Mouse (Mus musculus) neural tube, embryonic 12.5 days (tissue): ENCODE measurements around the gene Pdzd8. TPM values are rescaled to one million over a fixed set of nuclear protein-coding genes. Genes with fewer than 3 reads are reported as not detected.

Experiments used
- ATAC-seq: fragments of 200-750 bp; cut with Nextera tagmentation; 2 replicates; pipeline ENCODE4 v1.8.0; 2017; ENCODE audit warnings: low read depth, mild to moderate bottlenecking, moderate TSS enrichment, moderate library complexity; ENCODE audit not compliant: low FRiP score
- H3K27ac ChIP-seq: fragments of 300-500 bp; sonication (generic); 2 replicates; pipeline ENCODE4 v1.5.1; 2016
- H3K27me3 ChIP-seq: fragments of 300-500 bp; sonication (generic); replicated peaks from 2 replicates; pipeline ENCODE4 v1.6.1; 2016; ENCODE audit warnings: mild to moderate bottlenecking
- H3K36me3 ChIP-seq: fragments of 300-500 bp; sonication (generic); 2 replicates; pipeline ENCODE4 v1.6.1; 2016; ENCODE audit warnings: mild to moderate bottlenecking
- H3K4me1 ChIP-seq: fragments of 300-500 bp; sonication (generic); 2 replicates; pipeline ENCODE4 v1.6.1; 2016
- H3K4me2 ChIP-seq: fragments of 300-500 bp; sonication (generic); replicated peaks from 2 replicates; pipeline ENCODE4 v1.6.1; 2016; ENCODE audit warnings: mild to moderate bottlenecking
- H3K4me3 ChIP-seq: fragments of 300-500 bp; sonication (generic); 2 replicates; pipeline ENCODE4 v1.5.1; 2016
- H3K9ac ChIP-seq: fragments of 300-500 bp; sonication (generic); 2 replicates; pipeline ENCODE4 v1.6.1; 2016; ENCODE audit warnings: mild to moderate bottlenecking
- H3K9me3 ChIP-seq: fragments of 300-500 bp; sonication (generic); 2 replicates; pipeline ENCODE4 v1.6.1; 2016; ENCODE audit warnings: mild to moderate bottlenecking
- WGBS: fragments of 180-500 bp; shearing (Covaris S2); methylation state at CpG from one replicate; pipeline ENCODE4 v1.1.7; 2016; 5-methylcytosine and 5-hydroxymethylcytosine counted together
- polyA plus RNA-seq: library from polyadenylated mRNA; unstranded; fragments of >200 nt; fragmentation: Nextera tagmentation; extraction: Ambion mirVana; gene quantifications from 2 replicates; pipeline ENCODE4 v1.2.1, GENCODE M21; 2016

Gene Pdzd8
- polyA plus RNA-seq = 13.8 and 15.2 TPM in 2 replicates

- Histone ChIP-seq H3K4me3 (peak within 1 kb of the TSS; percentile 89), H3K9me3 (no peaks in the 10 kb centered on the region), H3K9ac (peak within 1 kb of the TSS; percentile 89), H3K4me1 (peaks cover 35% of the 10 kb centered on the region), H3K27ac (peak within 1 kb of the TSS; percentile 82), H3K4me2 (peak within 1 kb of the TSS; percentile 100), H3K36me3 (no peaks in the 10 kb centered on the region), H3K27me3 (no peaks in the 10 kb centered on the region)
- ATAC-seq = peak; percentile 93
- under 1% methylated on average over 83 of the region's 91 CpGs for WGBS
Measured at GRCm38 (mm10) chr19:59345658-59346283, at the start of gene Pdzd8. Gene Pdzd8 (minus strand): TSS chr19:59345780.

- no peak overlapping the region for H3K4me2 ChIP-seq
- H3K4me3 ChIP-seq = no peak overlapping the region
- no peak overlapping the region for H3K9ac ChIP-seq
- no peaks in the 10 kb centered on the region for H3K36me3 ChIP-seq
- peaks cover 7% of the 10 kb centered on the region for H3K4me1 ChIP-seq
- peak; percentile 53 for ATAC-seq
- H3K27me3 ChIP-seq = peaks cover 20% of the 10 kb centered on the region
- no peak overlapping the region for H3K27ac ChIP-seq
- 11% methylated on average over 8 of the region's 8 CpGs for WGBS
- no peaks in the 10 kb centered on the region for H3K9me3 ChIP-seq
Measured at GRCm38 (mm10) chr19:59393777-59394441, 48.3 kb upstream of the Pdzd8 start.

GRCm38 (mm10) chr19:59388847-59389606 lies 43.4 kb upstream of the Pdzd8 start:
- no peak overlapping the region for H3K4me3 ChIP-seq
- peaks cover 11% of the 10 kb centered on the region for H3K4me1 ChIP-seq
- no peak for ATAC-seq
- peak overlapping the region; percentile 27 for H3K4me2 ChIP-seq
- peaks cover 5% of the 10 kb centered on the region; the same call in 1 of the 2 replicates for H3K27me3 ChIP-seq
- no peaks in the 10 kb centered on the region for H3K9me3 ChIP-seq
- 20% methylated on average over 15 of the region's 15 CpGs for WGBS
- H3K36me3 ChIP-seq = no peaks in the 10 kb centered on the region
- H3K27ac ChIP-seq = no peak overlapping the region
- H3K9ac ChIP-seq = no peak overlapping the region

GRCm38 (mm10) chr19:59388399-59388798 lies 42.8 kb upstream of the Pdzd8 start:
- H3K4me1 ChIP-seq = peaks cover 8% of the 10 kb centered on the region; the same call in 1 of the 2 replicates
- H3K4me3 ChIP-seq = no peak overlapping the region
- H3K27me3 ChIP-seq = peaks cover 5% of the 10 kb centered on the region; the same call in 1 of the 2 replicates
- no peak overlapping the region for H3K9ac ChIP-seq
- H3K36me3 ChIP-seq = no peaks in the 10 kb centered on the region
- no peak overlapping the region for H3K27ac ChIP-seq
- WGBS = 12% methylated on average over 5 of the region's 5 CpGs
- peak overlapping the region; percentile 27; the same call in 1 of the 2 replicates for H3K4me2 ChIP-seq
- ATAC-seq = no peak
- no peaks in the 10 kb centered on the region for H3K9me3 ChIP-seq

GRCm38 (mm10) chr19:59387178-59387577 lies 41.6 kb upstream of the Pdzd8 start:
- H3K9me3 ChIP-seq = no peaks in the 10 kb centered on the region
- H3K4me3 ChIP-seq = no peak overlapping the region
- 68% methylated on average over 1 of the region's 1 CpGs for WGBS
- H3K36me3 ChIP-seq = no peaks in the 10 kb centered on the region
- H3K27ac ChIP-seq = no peak overlapping the region
- H3K4me1 ChIP-seq = peaks cover 8% of the 10 kb centered on the region; the same call in 1 of the 2 replicates
- H3K4me2 ChIP-seq = no peak overlapping the region
- ATAC-seq = no peak
- H3K9ac ChIP-seq = no peak overlapping the region
- H3K27me3 ChIP-seq = 0 out of 2 replicates have a peak, but pooled peaks cover 2% of the 10 kb centered on the region

- Histone ChIP-seq H3K27ac (no peak overlapping the region), H3K36me3 (no peaks in the 10 kb centered on the region), H3K9me3 (no peaks in the 10 kb centered on the region), H3K4me2 (no peak overlapping the region), H3K4me3 (no peak overlapping the region), H3K4me1 (peaks cover 8% of the 10 kb centered on the region; the same call in 1 of the 2 replicates), H3K9ac (no peak overlapping the region), H3K27me3 (no peaks in the 10 kb centered on the region)
- 91% methylated on average over 7 of the region's 7 CpGs for WGBS
- no peak for ATAC-seq
Measured at GRCm38 (mm10) chr19:59384582-59385495, 39.3 kb upstream of the Pdzd8 start.

GRCm38 (mm10) chr19:59382416-59382917 lies 36.9 kb upstream of the Pdzd8 start:
- Histone ChIP-seq H3K27ac (no peak overlapping the region), H3K9ac (no peak overlapping the region), H3K9me3 (no peaks in the 10 kb centered on the region), H3K27me3 (no peaks in the 10 kb centered on the region), H3K4me3 (no peak overlapping the region), H3K36me3 (no peaks in the 10 kb centered on the region), H3K4me1 (no peaks in the 10 kb centered on the region), H3K4me2 (no peak overlapping the region)
- ATAC-seq = no peak

- Histone ChIP-seq H3K27me3 (no peaks in the 10 kb centered on the region), H3K4me2 (no peak overlapping the region), H3K9me3 (no peaks in the 10 kb centered on the region), H3K9ac (no peak overlapping the region), H3K27ac (no peak overlapping the region), H3K36me3 (no peaks in the 10 kb centered on the region), H3K4me1 (no peaks in the 10 kb centered on the region), H3K4me3 (no peak overlapping the region)
- ATAC-seq = no peak
- 61% methylated on average over 1 of the region's 1 CpGs for WGBS
Measured at GRCm38 (mm10) chr19:59379995-59380394, 34.4 kb upstream of the Pdzd8 start.

- Histone ChIP-seq H3K9me3 (no peaks in the 10 kb centered on the region), H3K4me1 (no peaks in the 10 kb centered on the region), H3K27ac (no peak overlapping the region), H3K27me3 (no peaks in the 10 kb centered on the region), H3K4me3 (no peak overlapping the region), H3K9ac (no peak overlapping the region), H3K36me3 (no peaks in the 10 kb centered on the region), H3K4me2 (no peak overlapping the region)
- WGBS = 83% methylated on average over 2 of the region's 2 CpGs
- ATAC-seq = no peak
Measured at GRCm38 (mm10) chr19:59376481-59376880, 30.9 kb upstream of the Pdzd8 start.

GRCm38 (mm10) chr19:59374940-59375339 lies 29.4 kb upstream of the Pdzd8 start:
- Histone ChIP-seq H3K27me3 (no peaks in the 10 kb centered on the region), H3K9me3 (no peaks in the 10 kb centered on the region), H3K27ac (no peak overlapping the region), H3K36me3 (no peaks in the 10 kb centered on the region), H3K4me1 (no peaks in the 10 kb centered on the region), H3K9ac (no peak overlapping the region), H3K4me3 (no peak overlapping the region), H3K4me2 (no peak overlapping the region)
- no peak for ATAC-seq
- 83% methylated on average over 6 of the region's 6 CpGs for WGBS

- no peaks in the 10 kb centered on the region for H3K9me3 ChIP-seq
- ATAC-seq = no peak
Measured at GRCm38 (mm10) chr19:59372928-59373327, 27.3 kb upstream of the Pdzd8 start.

More at GRCm38 (mm10) chr19:59372928-59373327, 27.3 kb upstream of the Pdzd8 start:
- no peak overlapping the region for H3K27ac ChIP-seq
- no peaks in the 10 kb centered on the region for H3K27me3 ChIP-seq
- H3K9ac ChIP-seq = no peak overlapping the region
- no peak overlapping the region for H3K4me3 ChIP-seq
- H3K36me3 ChIP-seq = no peaks in the 10 kb centered on the region
- no peaks in the 10 kb centered on the region for H3K4me1 ChIP-seq
- 77% methylated on average over 4 of the region's 4 CpGs for WGBS
- H3K4me2 ChIP-seq = no peak overlapping the region
